Mouse (Mus musculus) embryonic fibroblast, embryonic 13.5 days (primary cell): ENCODE data around the gene Igfbp3. TPM values are rescaled to one million over a fixed set of nuclear protein-coding genes. Genes with fewer than 3 reads are reported as not detected.

Experiments used
- H3K27ac ChIP-seq: 2 replicates; pipeline ENCODE4 v1.5.1; 2012; ENCODE audit warnings: low read length, control low read depth, inconsistent platforms; ENCODE audit not compliant: insufficient read depth
- H3K4me1 ChIP-seq: 2 replicates; pipeline ENCODE4 v1.6.1; 2011; ENCODE audit warnings: low read length; ENCODE audit not compliant: control insufficient read depth, insufficient read depth
- H3K4me3 ChIP-seq: 2 replicates; pipeline ENCODE4 v1.5.1; 2011; ENCODE audit warnings: mild to moderate bottlenecking, control low read depth, low read length; ENCODE audit not compliant: insufficient read depth
- CTCF ChIP-seq: IDR thresholded peaks from 2 replicates; pipeline ENCODE4 v1.5.1; 2011; ENCODE audit warnings: mild to moderate bottlenecking, control low read depth, low read length, moderate library complexity, borderline replicate concordance; ENCODE audit not compliant: insufficient read depth
- POLR2A ChIP-seq: IDR thresholded peaks from 2 replicates; pipeline ENCODE4 v1.6.1; 2011; ENCODE audit warnings: low read depth, mild to moderate bottlenecking, control low read depth, low read length, moderate library complexity
- polyA plus RNA-seq: library from polyadenylated mRNA; stranded (reverse); fragments of >200 nt; gene quantifications from 2 replicates; pipeline ENCODE4 v1.2.4, GENCODE M21; 2011; ENCODE audit warnings: low read depth; ENCODE audit not compliant: missing spikeins, insufficient read length

The Igfbp3 gene
- polyA plus RNA-seq, 1 experiment, result 209 TPM

DNA sequence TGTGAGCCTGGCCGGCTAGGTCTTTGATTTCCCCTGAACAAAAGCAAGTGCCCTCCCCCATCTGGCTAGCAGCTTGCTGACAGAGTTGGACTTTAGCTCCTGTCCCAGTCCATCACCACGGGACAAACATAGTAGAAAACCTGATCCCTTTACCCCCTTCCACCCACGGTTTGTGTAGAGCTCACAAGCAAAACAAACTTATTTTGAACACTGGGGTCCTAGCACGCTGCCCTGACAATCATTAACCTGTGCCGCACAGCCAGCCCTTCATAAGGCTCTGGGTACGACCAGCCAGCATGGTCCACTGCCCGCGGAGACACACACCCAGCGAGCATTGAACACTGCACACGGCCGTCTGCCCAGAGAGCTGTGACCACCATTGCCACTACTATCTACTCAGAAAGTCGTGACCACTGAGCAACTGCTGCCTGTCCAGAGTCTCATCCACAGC, 16.2 kb downstream of the Igfbp3 start, which contains the start of gene Igfbp1:
Gene Igfbp1, plus strand, starts transcription at position 292 of the 451 bp plus-strand sequence.
- Histone ChIP-seq H3K4me3 (no peak within 1 kb of the TSS), H3K4me1 (no peaks in the 10 kb centered on the region), H3K27ac (no peak within 1 kb of the TSS)
- TF ChIP-seq POLR2A (no peak), CTCF (no peak)

DNA sequence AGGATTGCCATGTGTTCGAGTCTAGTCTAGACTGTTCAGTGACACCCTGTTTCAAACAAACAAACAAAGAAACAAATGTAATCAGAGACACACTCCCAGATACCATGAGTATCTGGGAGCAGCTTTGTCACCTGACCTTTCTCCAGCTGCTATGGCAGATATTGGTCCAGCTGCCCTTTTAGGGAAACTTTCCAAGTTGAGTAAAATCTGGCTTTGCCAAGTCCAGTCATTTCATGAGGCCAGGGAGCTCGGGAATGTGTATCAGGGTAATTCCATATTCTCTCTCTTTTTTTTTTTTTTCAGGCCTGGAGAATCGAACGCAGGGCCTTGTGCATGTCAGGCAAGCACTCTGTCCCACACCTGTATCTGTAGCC, 18.4 kb downstream of the Igfbp3 start:
- TF ChIP-seq POLR2A (no peak), CTCF (no peak)
- H3K27ac ChIP-seq, result no peak overlapping the region
- no peak overlapping the region for H3K4me3 ChIP-seq
- no peaks in the 10 kb centered on the region for H3K4me1 ChIP-seq

GRCm38 (mm10) chr11:7194432-7195311, 19.1 kb downstream of the Igfbp3 start:
- TF ChIP-seq POLR2A (no peak), CTCF (peak; percentile 3; the same call in 1 of the 2 replicates)
- no peak overlapping the region for H3K4me3 ChIP-seq
- no peak overlapping the region for H3K27ac ChIP-seq
- H3K4me1 ChIP-seq, result no peaks in the 10 kb centered on the region

DNA sequence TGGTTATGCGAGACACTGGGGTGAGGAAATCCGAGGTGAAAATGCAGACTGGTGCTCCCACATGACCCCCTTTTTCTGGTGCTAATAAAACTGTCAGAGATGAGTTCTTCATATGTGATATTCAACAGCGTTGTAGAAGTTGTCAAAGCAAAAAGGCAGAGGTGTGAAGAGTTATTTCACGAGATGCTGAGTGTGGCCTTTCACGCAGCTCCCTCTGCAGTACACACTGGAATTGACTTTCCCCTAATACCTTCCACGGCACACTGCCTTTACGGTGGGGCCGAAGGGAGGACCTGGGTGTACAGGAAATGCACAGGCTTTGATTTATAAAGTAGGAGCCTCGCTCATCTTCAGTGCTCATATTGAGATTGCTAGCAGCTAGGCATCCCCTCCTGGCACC, 20.6 kb downstream of the Igfbp3 start:
- no peaks in the 10 kb centered on the region for H3K4me1 ChIP-seq
- no peak overlapping the region for H3K27ac ChIP-seq
- TF ChIP-seq CTCF (no peak), POLR2A (no peak)

GRCm38 (mm10) chr11:7192710-7193109, 21.0 kb downstream of the Igfbp3 start:
- Histone ChIP-seq H3K4me1 (no peaks in the 10 kb centered on the region), H3K4me3 (no peak overlapping the region), H3K27ac (no peak overlapping the region)
- TF ChIP-seq CTCF, result no peak
- no peak for TF ChIP-seq POLR2A

More for the DNA sequence above, 20.6 kb downstream of the Igfbp3 start:
- no peak overlapping the region for H3K4me3 ChIP-seq

- TF ChIP-seq CTCF, result no peak
- TF ChIP-seq POLR2A, result no peak
- Histone ChIP-seq H3K27ac (no peak within 1 kb of the TSS), H3K4me1 (no peaks in the 10 kb centered on the region), H3K4me3 (no peak within 1 kb of the TSS)
These were observed 25.3 kb downstream of the Igfbp3 start, which contains the start of gene Gm11985 for GRCm38 (mm10) chr11:7188469-7188868. TSS of gene Gm11985 (minus strand) at chr11:7188569.

DNA sequence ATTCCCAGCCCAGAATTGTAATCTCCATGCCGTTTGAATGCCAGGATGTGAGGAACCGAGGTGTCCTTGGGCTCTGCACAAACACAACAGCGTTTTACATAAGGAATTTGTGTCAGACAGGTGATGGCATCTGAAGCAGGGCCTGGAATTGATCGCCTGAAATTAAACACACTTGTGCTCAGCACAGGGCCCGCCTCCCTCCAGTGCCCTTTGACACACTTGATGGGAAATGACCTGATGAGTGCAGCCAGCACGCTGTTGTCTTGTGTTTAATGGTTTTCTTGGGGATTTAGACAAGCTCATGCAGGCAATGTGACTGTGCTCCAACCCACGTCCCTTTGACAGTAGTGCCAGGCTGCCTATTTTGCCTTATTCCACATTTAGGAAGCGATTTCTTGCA, 26.3 kb downstream of the Igfbp3 start:
- Histone ChIP-seq H3K4me1 (no peaks in the 10 kb centered on the region), H3K27ac (no peak overlapping the region), H3K4me3 (no peak overlapping the region)
- TF ChIP-seq CTCF, result no peak
- no peak for TF ChIP-seq POLR2A

GRCm38 (mm10) chr11:7184420-7184819, 29.3 kb downstream of the Igfbp3 start:
- Histone ChIP-seq H3K27ac (no peak overlapping the region), H3K4me3 (no peak overlapping the region), H3K4me1 (no peaks in the 10 kb centered on the region)
- TF ChIP-seq POLR2A (no peak), CTCF (no peak)

GRCm38 (mm10) chr11:7182409-7183042, 31.2 kb downstream of the Igfbp3 start:
- no peaks in the 10 kb centered on the region for H3K4me1 ChIP-seq
- no peak for TF ChIP-seq POLR2A
- TF ChIP-seq CTCF, result no peak
- H3K4me3 ChIP-seq, result no peak overlapping the region
- H3K27ac ChIP-seq, result no peak overlapping the region

DNA sequence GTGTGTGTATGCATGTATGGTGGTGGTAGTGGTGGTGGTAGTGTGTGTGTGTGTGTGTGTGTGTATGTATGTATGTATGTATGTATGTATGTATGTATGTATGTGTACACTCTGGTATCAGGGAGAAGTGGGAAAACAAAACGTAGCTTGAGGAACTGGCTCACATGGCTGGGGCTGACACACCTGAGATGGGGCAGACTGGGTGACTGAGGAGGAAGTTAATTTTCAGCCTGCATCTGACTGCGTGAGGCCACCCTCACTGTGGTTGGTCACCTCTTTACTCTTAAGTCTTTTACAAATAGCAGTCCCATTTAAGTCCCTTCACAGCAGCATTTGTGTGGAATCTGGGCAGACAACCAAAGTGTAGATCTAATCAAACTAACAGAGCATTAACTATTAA, 34.4 kb downstream of the Igfbp3 start:
- Histone ChIP-seq H3K4me1 (no peaks in the 10 kb centered on the region), H3K27ac (no peak overlapping the region), H3K4me3 (no peak overlapping the region)
- TF ChIP-seq CTCF, result no peak
- no peak for TF ChIP-seq POLR2A
